In genomic region chr1:63237371-63237770, GRCm38 (mm10) we compare ENCODE assay signal across 19 mouse cellular contexts. TPM values are rescaled to one million over a fixed set of nuclear protein-coding genes. Genes with fewer than 3 reads are reported as not detected.
DNase-seq lines count a peak whose midpoint lies in the region; ATAC-seq lines count a peak whose summit lies in the region.
"Had no signal": no experiment of that assay in that cellular context is flagged by ENCODE, and none has a peak within 500 bp of the region (broad histone marks: within the 10 kb centered on the region; RNA-seq: fewer than 3 reads in every experiment).

No protein-coding gene starts in this region.

- H3K4me3 ChIP-seq in forebrain, embryonic 12.5 days (replicated peaks) = no peak overlapping the region
- H3K4me3 ChIP-seq in forebrain, embryonic 15.5 days = no peak overlapping the region
- H3K4me3 ChIP-seq in embryonic facial prominence, embryonic 10.5 days = no peak overlapping the region
- no peak overlapping the region for H3K4me3 ChIP-seq in midbrain, embryonic 15.5 days
- H3K4me3 ChIP-seq: neural tube, embryonic 13.5 days had no signal

- no peaks in the 10 kb centered on the region for H3K36me3 ChIP-seq in forebrain, embryonic 12.5 days (replicated peaks)
- H3K36me3 ChIP-seq in forebrain, embryonic 15.5 days = no peaks in the 10 kb centered on the region
- H3K36me3 ChIP-seq in embryonic facial prominence, embryonic 10.5 days (replicated peaks) = no peaks in the 10 kb centered on the region
- no peaks in the 10 kb centered on the region for H3K36me3 ChIP-seq in midbrain, embryonic 15.5 days (replicated peaks)
- H3K36me3 ChIP-seq: neural tube, embryonic 13.5 days had no signal

- no peaks in the 10 kb centered on the region for H3K27me3 ChIP-seq in forebrain, embryonic 12.5 days
- no peaks in the 10 kb centered on the region for H3K27me3 ChIP-seq in forebrain, embryonic 15.5 days
- no peaks in the 10 kb centered on the region for H3K27me3 ChIP-seq in embryonic facial prominence, embryonic 10.5 days (replicated peaks; ENCODE audit: low read depth, poor library complexity, severe bottlenecking)
- H3K27me3 ChIP-seq in midbrain, embryonic 15.5 days (replicated peaks) = no peaks in the 10 kb centered on the region
- H3K27me3 ChIP-seq: neural tube, embryonic 13.5 days had no signal

- peak; percentile 41; the same call in 1 of the 2 replicates for ATAC-seq in forebrain, embryonic 12.5 days (ENCODE audit: low FRiP score)
- no peak for ATAC-seq in forebrain, embryonic 15.5 days (replicated peaks)
- ATAC-seq in midbrain, embryonic 15.5 days (replicated peaks) = peak; percentile 63

- WGBS in forebrain, embryonic 12.5 days = 12% methylated on average over 5 of the region's 5 CpGs
- 3% methylated on average over 5 of the region's 5 CpGs for WGBS in forebrain, embryonic 15.5 days
- 19% methylated on average over 5 of the region's 5 CpGs for WGBS in embryonic facial prominence, embryonic 10.5 days
- 6% methylated on average over 5 of the region's 5 CpGs for WGBS in midbrain, embryonic 15.5 days

- H3K9ac ChIP-seq in forebrain, embryonic 12.5 days = no peak overlapping the region
- no peak overlapping the region for H3K9ac ChIP-seq in forebrain, embryonic 15.5 days (replicated peaks)
- no peak overlapping the region for H3K9ac ChIP-seq in midbrain, embryonic 15.5 days
- H3K9ac ChIP-seq: neural tube, embryonic 13.5 days had no signal

- peak; percentile 41 for DNase-seq in R1 (ENCODE audit: low read depth, low spot score)
- DNase-seq in embryonic facial prominence, embryonic 10.5 days (ENCODE audit: low spot score) = no peak
- no peak for DNase-seq in left cerebral cortex, adult 8-10 months (ENCODE audit: low spot score in 2 of 2)
- no peak for DNase-seq in testis, postnatal 10 days (ENCODE audit: low spot score)
- DNase-seq: B cell, adult 2 months; cerebellum, adult 9-10 months; heart, adult 18-20 months; heart, postnatal 36 days; kidney, adult 8-10 months; kidney, postnatal 14 days; left cerebral cortex, postnatal 4 days; liver; lung, postnatal 10 days; thymus, postnatal 4 days had no signal

- no peak overlapping the region for H3K4me2 ChIP-seq in forebrain, embryonic 12.5 days
- H3K4me2 ChIP-seq in forebrain, embryonic 15.5 days (replicated peaks) = no peak overlapping the region
- no peak overlapping the region for H3K4me2 ChIP-seq in midbrain, embryonic 15.5 days
- H3K4me2 ChIP-seq: neural tube, embryonic 13.5 days had no signal

- no peak overlapping the region for H3K27ac ChIP-seq in forebrain, embryonic 12.5 days
- H3K27ac ChIP-seq in forebrain, embryonic 15.5 days (replicated peaks) = no peak overlapping the region
- H3K27ac ChIP-seq in embryonic facial prominence, embryonic 10.5 days (replicated peaks) = 0 out of 2 replicates have a peak overlapping the region, but pooled peaks have one; percentile 19
- no peak overlapping the region for H3K27ac ChIP-seq in midbrain, embryonic 15.5 days
- H3K27ac ChIP-seq: neural tube, embryonic 13.5 days had no signal

- H3K9me3 ChIP-seq in forebrain, embryonic 12.5 days = no peaks in the 10 kb centered on the region
- no peaks in the 10 kb centered on the region for H3K9me3 ChIP-seq in forebrain, embryonic 15.5 days
- no peaks in the 10 kb centered on the region for H3K9me3 ChIP-seq in embryonic facial prominence, embryonic 10.5 days
- H3K9me3 ChIP-seq in midbrain, embryonic 15.5 days = no peaks in the 10 kb centered on the region
- H3K9me3 ChIP-seq: neural tube, embryonic 13.5 days had no signal

- H3K4me1 ChIP-seq in forebrain, embryonic 12.5 days = peaks cover 8% of the 10 kb centered on the region
- 0 out of 2 replicates have a peak, but pooled peaks cover 2% of the 10 kb centered on the region for H3K4me1 ChIP-seq in forebrain, embryonic 15.5 days
- peaks cover 9% of the 10 kb centered on the region for H3K4me1 ChIP-seq in embryonic facial prominence, embryonic 10.5 days
- H3K4me1 ChIP-seq in midbrain, embryonic 15.5 days = peaks cover 12% of the 10 kb centered on the region; the same call in 1 of the 2 replicates

RNA-seq across cellular contexts. Expression of gene Gpr1, which starts 23.0 kb away (rescaled TPM):
- 0.36 and 0.59 TPM in 2 replicates for polyA plus RNA-seq in forebrain, embryonic 12.5 days (2016; fragmentation: Nextera tagmentation; extraction: Ambion mirVana)
- 0.33 and 0.34 TPM in 2 replicates for polyA plus RNA-seq in forebrain, embryonic 15.5 days (2015; fragmentation: Nextera tagmentation; extraction: Ambion mirVana)
- polyA plus RNA-seq in embryonic facial prominence, embryonic 10.5 days (2016; fragmentation: Nextera tagmentation; extraction: Ambion mirVana) = 0.10 and 0.12 TPM in 2 replicates
- 0.66 and 1.2 TPM in 2 replicates for polyA plus RNA-seq in midbrain, embryonic 15.5 days (2015; fragmentation: Nextera tagmentation; extraction: Ambion mirVana)
- under 1 TPM; 0.25 to 0.87 (median 0.72) TPM for total RNA-seq in left cerebral cortex, adult 8-10 months (2022)
- total RNA-seq: megakaryocyte, adult 5-6 weeks had no signal

RNA-seq across cellular contexts. Expression of gene Zdbf2, which starts 35.7 kb away (rescaled TPM):
- polyA plus RNA-seq in forebrain, embryonic 12.5 days (2016; fragmentation: Nextera tagmentation; extraction: Ambion mirVana) = 40.4 and 43.9 TPM in 2 replicates
- polyA plus RNA-seq in forebrain, embryonic 15.5 days (2015; fragmentation: Nextera tagmentation; extraction: Ambion mirVana) = 30.4 and 34.8 TPM in 2 replicates
- polyA plus RNA-seq in embryonic facial prominence, embryonic 10.5 days (2016; fragmentation: Nextera tagmentation; extraction: Ambion mirVana) = 18.8 and 21.0 TPM in 2 replicates
- polyA plus RNA-seq in midbrain, embryonic 15.5 days (2015; fragmentation: Nextera tagmentation; extraction: Ambion mirVana) = 40.9 and 52.5 TPM in 2 replicates
- total RNA-seq in left cerebral cortex, adult 8-10 months (2022) = 10 to 100 TPM; 14.6 to 17.2 (median 16.0) TPM
- total RNA-seq: megakaryocyte, adult 5-6 weeks had no signal
